Mouse (Mus musculus) thymus, postnatal 10 days (tissue): ENCODE data around the gene Jpt2.
A peak's percentile ranks its signal among the peaks of the same experiment; 100 is the strongest.

Experiments
- DNase-seq, 2 experiments: peaks; one replicate each; pipeline ENCODE4 v3.0.0; 2021; ENCODE audit warnings: low spot score in 2 of 2

Jpt2 gene

DNA sequence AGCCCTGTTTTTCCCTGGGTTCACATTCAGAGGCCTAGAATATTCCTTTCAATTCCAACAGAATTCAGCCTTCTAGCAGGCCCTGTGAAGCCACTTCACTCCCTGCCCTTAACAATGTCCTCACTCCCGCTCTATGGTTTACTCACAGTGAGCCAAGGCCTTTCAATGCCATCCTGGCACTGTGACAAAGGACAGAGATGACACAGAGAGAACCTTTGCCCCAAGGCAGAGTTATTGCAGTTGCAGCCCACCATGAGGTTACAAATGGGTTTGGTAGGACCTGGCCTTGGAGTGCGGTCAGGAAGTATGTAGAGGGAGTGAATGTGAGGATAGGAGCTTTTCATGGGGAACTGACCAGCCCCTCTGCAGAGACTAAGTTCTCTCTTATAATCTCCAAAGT lies 52.9 kb downstream of the Jpt2 start:
- DNase-seq = no peak

DNA sequence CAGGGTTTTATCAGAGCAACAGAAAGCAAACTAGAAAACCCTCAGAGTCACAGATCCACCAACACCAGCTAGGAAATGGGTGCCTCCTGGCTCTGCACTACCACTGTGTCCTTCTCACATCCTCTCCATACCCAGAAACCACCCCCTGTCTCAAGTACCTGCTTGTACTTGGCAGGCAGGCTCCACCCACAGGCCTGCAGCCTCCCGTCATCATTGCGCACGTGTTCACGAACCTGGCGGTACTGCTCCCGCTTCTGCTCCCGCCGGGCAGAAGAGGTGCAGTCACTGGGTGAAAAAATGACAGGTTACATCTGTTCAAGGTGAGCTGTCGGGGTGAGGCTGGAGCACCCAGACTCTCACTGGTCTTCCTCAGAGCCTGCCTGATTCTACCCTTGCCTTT lies 56.7 kb downstream of the Jpt2 start:
- DNase-seq = no peak

- peak in 1 of 2 experiments; percentile 42 for DNase-seq
These were observed 57.6 kb downstream of the Jpt2 start for GRCm38 (mm10) chr17:24902671-24903474.

GRCm38 (mm10) chr17:24902124-24902523 lies 58.4 kb downstream of the Jpt2 start:
- DNase-seq = no peak

GRCm38 (mm10) chr17:24900014-24900413 lies 60.5 kb downstream of the Jpt2 start:
- DNase-seq = no peak

DNA sequence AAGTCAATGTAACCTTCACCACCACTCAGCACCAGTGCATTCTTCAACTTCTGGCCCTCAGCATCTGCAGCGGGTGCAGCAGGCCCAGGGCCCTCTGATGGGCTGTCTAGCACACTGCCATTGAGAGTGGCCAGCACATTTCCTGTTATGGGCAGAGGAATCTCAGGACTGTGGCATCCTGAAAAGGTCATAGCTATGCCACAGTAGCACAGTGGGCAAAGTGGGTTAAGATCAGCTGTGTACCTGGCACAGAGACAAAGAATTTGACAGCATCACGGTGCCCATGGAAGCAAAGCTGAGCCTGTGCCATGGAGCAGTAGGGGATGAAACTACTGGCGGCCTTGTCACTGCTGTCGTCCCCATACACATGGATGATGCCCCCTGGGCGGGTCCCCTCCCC lies 61.3 kb downstream of the Jpt2 start:
- DNase-seq = no peak

DNA sequence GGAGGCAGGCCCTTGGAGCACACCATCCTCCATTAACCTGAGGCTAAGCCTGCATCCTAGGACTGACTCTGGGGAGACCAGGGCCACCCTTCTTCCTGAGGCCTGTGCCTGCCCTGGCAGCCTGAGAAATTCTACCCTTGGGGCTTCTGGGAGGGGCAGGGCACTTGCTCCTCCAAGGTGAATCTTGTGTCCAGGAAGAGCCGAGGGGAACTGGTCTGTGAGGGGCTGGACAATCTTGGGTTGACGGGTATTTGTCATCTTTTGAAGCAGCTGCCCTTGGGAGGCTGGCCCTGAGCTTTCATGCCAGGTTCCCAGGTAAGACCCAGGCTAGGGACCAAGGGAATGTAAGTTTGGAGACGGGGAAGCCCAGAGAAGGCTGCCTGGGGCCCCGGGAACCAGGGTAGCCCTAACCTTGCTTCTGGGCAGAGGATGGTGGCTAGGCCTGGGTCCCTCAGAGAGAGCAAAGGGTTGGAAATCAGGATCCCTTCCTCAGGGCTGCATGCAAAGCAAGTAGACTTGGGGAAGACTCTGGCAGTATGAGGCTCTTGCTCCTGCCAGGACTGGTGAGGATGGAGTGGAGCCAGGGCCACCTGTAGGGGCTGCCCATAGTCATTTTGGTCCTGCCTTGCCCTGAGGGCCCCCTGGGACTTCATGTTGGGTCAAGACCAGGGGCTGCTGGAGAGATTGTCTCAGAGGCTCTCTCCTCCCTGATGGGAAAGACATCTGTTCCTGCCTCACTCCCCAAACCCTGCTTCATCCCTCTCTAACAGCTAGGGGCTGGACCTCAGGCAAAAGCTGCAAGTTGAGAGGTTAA lies 62.2 kb downstream of the Jpt2 start:
- DNase-seq = no peak

DNA sequence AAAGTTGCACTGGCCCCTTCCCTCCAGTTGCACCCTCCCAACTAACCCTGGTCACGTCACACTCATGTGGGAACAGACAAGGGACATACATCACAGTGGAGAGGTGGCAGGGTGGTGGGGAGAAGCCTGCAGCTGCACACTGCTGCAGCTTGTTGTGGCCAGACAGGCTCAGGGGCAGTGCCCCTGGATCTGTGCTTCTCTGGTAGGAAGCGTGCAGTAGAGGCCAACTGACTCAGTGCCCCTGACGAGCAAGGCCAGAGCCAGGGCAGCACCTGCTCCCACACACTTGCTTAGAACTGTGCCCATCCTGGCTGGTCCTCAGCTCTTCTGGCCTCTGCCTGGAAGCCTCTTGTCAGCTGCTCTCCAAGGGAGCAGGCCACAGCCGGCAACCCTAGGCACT lies 62.9 kb downstream of the Jpt2 start:
- no peak for DNase-seq

GRCm38 (mm10) chr17:24896993-24897269 lies 63.6 kb downstream of the Jpt2 start:
- DNase-seq = no peak

- DNase-seq = peak; percentile 62 to 67
These were observed 64.1 kb downstream of the Jpt2 start, which contains the start of gene Nme3 for GRCm38 (mm10) chr17:24896241-24896992. TSS of gene Nme3 (plus strand) at chr17:24896500.

GRCm38 (mm10) chr17:24895571-24896240 lies 64.8 kb downstream of the Jpt2 start:
- no peak for DNase-seq

- DNase-seq = peak; percentile 61 to 65
These were observed 65.4 kb downstream of the Jpt2 start, which contains the start of the genes Eme2 and Mrps34 for GRCm38 (mm10) chr17:24894995-24895547. TSS of gene Eme2 (minus strand) at chr17:24895087. TSS of gene Mrps34 (plus strand) at chr17:24895116.

GRCm38 (mm10) chr17:24894061-24894994 lies 66.2 kb downstream of the Jpt2 start:
- no peak for DNase-seq

DNA sequence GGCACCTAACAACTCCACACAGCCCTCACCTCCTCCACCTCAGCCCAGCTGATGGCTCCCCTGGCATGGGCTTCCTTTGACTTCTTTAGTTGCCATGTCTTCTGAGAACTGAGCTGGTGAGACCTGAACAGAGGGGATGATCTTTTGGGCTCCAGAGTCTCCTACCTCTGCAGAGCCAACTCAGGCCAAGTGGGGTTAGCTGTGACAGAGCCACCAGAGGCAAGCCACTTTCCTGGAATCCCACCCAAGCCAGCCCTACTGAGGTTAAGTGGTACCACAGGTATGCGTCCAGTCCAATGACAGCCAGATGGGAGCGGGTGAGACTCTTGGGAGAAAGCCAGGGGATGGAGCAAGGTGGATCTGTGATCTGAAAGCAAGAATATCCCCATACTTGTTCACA lies 67.2 kb downstream of the Jpt2 start:
- no peak for DNase-seq

- DNase-seq = no peak
These were observed 67.7 kb downstream of the Jpt2 start for GRCm38 (mm10) chr17:24892785-24893184.

- no peak for DNase-seq
These were observed 69.2 kb downstream of the Jpt2 start for GRCm38 (mm10) chr17:24891321-24891720.

DNA sequence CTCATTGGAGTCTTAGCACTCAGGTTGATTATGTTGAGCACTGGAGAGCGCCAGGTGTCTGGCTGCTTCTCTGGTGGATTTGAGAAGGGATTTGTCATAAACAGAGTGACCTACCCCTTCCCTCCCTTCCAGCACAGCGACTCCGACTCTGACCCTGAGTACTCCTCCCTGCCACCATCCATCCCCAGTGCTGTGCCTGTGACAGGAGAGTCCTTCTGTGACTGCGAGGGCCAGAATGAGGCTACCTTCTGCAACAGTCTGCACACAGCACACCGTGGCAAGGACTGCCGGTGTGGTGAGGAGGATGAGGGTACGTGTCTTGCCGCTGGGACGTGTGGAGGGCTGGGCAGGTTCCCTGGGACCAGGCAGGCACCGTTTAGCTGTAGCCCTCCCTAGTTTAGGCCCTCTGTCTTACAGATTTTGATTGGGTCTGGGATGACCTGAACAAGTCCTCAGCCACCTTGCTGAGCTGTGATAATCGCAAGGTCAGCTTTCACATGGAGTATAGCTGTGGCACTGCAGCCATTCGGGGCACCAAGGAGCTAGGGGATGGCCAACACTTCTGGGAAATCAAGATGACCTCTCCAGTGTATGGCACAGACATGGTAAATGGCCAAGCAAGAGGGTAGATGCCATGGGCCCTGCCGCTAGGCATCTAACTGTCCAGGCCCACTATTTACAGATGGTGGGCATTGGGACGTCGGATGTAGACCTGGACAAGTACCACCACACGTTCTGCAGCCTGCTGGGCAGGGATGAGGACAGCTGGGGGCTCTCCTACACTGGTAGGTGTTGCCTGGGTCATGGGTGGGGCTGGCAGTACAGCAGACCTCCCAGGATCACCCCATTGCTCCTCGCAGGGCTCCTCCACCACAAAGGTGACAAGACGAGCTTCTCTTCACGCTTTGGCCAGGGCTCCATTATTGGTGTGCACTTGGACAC lies 70.1 kb downstream of the Jpt2 start:
- DNase-seq = no peak

DNA sequence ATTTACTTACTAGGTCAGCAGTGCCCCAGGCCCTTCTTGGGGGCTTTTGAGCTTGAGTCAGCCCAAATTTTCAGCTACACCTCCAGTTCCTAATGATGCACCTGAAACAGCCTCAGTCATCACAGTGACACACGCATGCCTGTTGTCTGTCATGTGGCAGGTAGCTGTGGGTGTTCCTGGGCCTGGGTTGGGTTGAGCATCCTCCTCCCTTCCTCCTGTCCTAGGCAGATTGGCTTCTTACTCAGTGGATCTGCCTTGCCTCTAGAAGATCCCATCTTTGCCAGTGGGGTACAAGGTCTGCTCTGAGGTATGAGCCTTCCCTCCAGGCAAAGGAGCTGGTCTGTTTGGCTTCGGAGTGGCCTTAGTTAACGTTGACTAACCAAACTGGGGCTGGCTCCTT lies 71.6 kb downstream of the Jpt2 start:
- DNase-seq = no peak
